Mouse (Mus musculus): ENCODE data around the gene Gadd45a.

Gene Gadd45a

GRCm38 (mm10) chr6:67015739-67016519, 21.3 kb downstream of the Gadd45a start:
- DNase-seq: no peak

DNA sequence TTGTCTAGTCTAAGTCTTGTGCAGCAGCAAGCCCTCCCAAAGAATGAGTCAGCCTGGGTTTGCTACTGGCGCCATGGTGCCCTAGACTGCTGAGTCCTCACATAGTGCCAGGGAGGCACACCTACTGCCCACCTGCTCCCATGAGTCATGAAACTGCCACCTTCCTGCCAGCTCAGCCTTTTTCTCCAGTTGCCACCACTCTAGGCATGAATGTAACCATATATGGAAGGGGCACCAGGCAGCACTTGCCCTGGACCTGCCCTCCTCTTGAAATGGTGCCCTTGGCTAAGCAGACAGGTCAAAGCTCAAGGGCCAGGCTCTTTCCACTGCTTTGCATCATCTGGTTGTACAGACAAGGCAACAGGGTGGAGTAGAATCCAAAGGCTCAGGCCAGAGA, 22.6 kb downstream of the Gadd45a start:
- DNase-seq: no peak

- no peak for DNase-seq
Observed at GRCm38 (mm10) chr6:67013949-67014678, 23.1 kb downstream of the Gadd45a start.

DNA sequence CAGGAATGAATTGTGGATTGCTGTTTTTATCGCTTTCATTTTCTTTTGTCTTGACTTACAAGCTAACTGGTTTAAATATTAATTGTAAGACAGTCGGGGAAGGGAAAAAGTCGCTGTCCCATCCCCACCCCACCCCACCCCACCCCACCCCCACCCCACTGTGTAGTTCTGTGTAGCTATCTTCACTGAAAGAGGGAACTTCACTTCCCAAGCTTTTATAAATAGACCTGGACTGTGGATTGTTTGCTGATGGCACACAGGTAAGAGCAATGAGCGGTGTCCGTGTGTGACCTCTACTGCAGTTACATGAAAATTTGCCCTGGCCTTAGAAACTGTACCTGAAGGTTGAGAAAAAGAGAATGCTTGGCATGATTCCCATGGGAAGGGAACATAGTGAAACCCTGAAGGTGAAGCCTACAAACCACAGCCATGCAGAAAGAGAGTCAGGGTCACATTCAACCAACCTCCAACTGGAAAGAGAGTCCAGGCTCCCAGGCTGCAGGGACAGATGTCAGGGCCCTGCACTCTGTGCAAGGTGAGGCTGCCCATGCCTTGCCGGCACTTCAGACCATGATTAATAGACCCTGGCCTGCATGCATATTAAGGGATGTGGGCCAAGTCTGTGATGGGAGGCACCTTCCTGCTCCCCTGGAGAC, 23.8 kb downstream of the Gadd45a start:
- DNase-seq: no peak

GRCm38 (mm10) chr6:67011217-67011518, 26.1 kb downstream of the Gadd45a start:
- no peak for DNase-seq

- no peak for DNase-seq
Observed at GRCm38 (mm10) chr6:67010370-67011216, 26.7 kb downstream of the Gadd45a start.

DNA sequence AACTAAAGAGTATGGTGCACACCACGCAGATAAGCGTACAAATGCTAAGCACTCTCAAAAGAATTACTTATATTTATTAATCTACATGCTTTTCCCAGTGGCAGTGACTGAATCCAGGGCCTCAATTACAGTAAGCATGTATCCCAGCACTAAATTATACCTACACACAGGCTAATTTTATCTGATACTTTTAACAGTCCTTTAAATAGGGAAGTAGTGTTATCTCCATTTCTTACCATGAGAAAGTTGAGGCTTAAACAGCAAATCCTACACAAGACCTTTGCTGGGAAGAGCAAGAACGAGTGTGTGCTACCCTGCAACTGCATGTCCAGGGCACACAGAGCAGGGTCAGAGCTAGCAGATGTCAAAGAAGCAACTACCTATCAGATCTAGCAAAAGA, 27.4 kb downstream of the Gadd45a start:
- no peak for DNase-seq

DNA sequence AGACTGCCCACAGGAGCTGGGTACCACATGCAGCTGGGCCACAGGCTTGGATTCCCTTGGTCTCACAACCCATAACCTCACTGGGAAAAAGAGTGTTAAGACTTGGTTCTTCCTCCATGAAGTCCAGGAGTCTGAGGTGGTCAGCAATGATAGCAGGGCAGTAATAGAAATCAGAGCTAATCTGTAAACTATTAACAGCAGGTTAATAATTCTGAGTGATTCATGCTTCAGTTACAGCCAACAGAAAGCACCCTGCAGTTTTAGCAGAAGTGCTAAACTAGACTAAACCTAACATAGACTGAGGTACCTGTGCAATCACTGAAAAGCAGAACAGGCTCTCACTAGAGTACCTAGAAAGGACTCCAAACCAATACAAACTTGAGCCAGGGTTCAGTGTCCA, 37.5 kb downstream of the Gadd45a start:
- DNase-seq: no peak

DNA sequence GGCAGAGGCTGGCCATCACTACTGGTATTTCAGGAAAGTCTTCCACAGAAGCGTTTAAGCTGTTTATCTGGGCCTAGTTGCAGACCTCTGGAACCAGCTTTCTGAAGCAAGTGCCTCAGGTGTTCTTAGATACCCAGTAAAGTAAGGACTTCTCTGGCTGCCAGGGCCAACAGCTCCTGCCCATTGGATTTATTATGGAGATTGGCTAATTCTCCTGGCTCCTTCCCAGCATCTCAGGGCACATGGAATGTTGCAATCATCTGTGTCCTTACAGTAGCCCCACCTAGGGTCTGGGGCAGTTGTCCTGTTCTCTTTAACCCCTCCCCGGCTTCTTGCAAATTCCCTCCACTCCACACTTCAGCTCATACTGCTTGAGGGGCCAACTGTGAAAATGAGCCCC, 38.6 kb downstream of the Gadd45a start:
- DNase-seq: no peak

- no peak for DNase-seq
Observed at GRCm38 (mm10) chr6:66996257-66996656, 41.0 kb downstream of the Gadd45a start.

DNA sequence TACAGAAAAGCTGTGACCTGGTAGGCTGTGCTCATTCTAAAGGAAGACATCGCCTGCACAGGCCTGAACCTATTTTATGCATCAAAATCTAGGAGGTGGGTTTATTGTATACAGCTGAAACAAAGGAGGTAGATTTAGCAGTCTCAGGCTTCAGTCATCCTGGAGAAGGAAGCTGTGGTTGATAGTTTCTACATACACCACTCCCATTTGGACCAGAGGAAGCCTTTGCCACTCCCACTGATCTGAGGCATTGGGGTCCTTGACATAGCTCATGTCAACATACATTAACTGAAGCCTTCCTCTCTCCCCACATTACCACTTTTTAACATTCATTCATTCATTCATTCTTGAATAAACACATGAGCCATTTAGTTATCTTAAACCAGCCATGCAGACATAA, 41.4 kb downstream of the Gadd45a start:
- DNase-seq: no peak

DNA sequence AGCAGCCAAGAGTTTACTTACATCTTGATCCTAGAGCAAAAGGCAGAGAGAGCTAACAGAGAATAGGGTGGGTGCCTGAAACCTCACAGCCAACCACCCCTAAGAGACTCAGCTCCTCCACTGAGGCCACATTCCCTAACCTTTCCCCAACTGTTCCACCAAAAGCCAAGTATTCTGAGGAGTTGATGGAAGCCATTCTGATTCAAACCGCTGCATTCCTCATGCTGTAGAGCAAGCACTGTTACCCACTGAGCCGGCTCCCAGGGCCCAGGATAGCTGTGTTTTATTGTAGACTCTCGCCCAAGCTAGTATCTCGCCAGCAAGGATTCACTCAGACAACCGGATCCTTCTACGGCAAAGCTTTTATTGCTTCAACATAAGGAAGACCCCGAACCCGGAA, 42.3 kb downstream of the Gadd45a start:
- DNase-seq: no peak

GRCm38 (mm10) chr6:66992786-66993185, 44.5 kb downstream of the Gadd45a start:
- no peak for DNase-seq

DNA sequence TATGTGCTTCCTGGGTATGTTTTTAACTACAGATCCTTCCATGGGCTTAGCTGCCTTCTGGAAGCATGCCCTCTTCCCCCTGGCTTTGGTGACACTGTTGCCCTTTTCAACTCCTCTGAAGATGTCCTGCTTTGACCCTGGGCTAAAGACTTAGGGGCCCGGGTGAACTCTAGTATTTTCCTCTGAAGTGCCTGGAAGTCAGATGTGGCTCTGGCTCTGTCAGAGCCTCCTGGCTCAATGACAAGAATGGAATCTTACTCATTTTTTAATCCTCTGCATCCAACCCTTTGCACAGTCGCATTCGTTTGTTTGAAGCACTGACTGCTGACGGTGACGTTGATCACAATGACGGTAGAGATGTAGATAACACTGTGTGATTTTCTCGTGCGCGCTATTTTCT, 45.0 kb downstream of the Gadd45a start:
- DNase-seq: no peak

GRCm38 (mm10) chr6:66989518-66989917, 47.7 kb downstream of the Gadd45a start:
- DNase-seq: no peak

DNA sequence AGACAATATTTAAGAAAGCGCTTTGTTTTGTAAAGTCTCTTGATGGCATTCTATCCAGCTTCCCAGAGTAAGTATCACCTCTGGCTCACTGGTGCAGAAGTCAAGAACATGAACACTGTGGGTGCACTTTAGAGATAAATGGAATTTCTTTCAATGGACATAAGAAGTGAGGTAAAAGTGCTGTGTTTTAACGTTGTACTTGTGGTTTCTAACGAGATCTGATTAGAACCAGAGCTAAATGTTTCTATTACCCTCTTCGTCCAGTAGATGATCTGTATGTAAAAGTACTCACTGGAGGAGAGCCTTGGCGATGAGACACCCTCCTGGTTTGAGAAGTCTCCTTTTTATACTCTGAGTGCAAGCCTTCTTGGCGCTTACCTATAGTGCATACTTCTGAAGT, 48.2 kb downstream of the Gadd45a start:
- no peak for DNase-seq

- DNase-seq: no peak
Observed at GRCm38 (mm10) chr6:66988363-66988762, 48.9 kb downstream of the Gadd45a start.

GRCm38 (mm10) chr6:66987643-66988042, 49.6 kb downstream of the Gadd45a start:
- DNase-seq: no peak

- DNase-seq: no peak
Observed at GRCm38 (mm10) chr6:66986063-66986462, 51.2 kb downstream of the Gadd45a start.

DNA sequence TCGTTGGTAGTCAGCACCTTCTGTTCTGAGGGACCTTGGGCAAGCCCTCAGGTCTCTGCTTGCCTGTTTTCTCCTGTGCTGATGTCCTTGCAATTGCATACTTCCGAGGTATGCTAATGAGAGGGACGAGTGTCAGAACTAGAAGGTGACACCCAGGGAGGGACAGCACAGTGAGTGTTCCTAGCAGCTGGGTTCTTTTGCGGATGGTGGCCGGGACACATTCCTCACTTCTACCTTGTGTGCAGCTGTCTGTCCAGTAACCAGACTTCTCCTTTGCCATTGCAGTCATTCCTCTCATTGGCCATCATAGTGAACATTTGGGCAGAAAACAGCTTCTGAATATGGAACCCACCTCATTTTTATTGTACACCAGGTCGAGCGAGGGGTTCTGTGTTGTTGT, 51.8 kb downstream of the Gadd45a start:
- DNase-seq: no peak

Measured in right cerebral cortex, postnatal 4 days (tissue).